Mouse (Mus musculus) inflammation-experienced regulatory T-cells, adult 6 months (primary cell): Measurements from ENCODE around the gene Nmnat2. TPM values are rescaled to one million over a fixed set of nuclear protein-coding genes. Genes with fewer than 3 reads are reported as not detected.

Experiments used
- ATAC-seq: one replicate; pipeline ENCODE4 v1.8.0; 2017
- polyA plus RNA-seq, 3 experiments: library from polyadenylated mRNA; unstranded; fragments of 100-300 nt; shearing (Covaris generic); gene quantifications; one replicate each; pipeline ENCODE4 v1.2.1; 2017

Nmnat2 gene
- polyA plus RNA-seq, 3 experiments from 2014 or later = 0.34 to 4.1 (median 1.1) TPM

- no peak for ATAC-seq
Measured at GRCm38 (mm10) chr1:153094226-153095076, 139.7 kb downstream of the Nmnat2 start.

- ATAC-seq = no peak
Measured at GRCm38 (mm10) chr1:153095328-153095727, 140.5 kb downstream of the Nmnat2 start.

- ATAC-seq = no peak
Measured at GRCm38 (mm10) chr1:153095826-153096727, 141.3 kb downstream of the Nmnat2 start.

- ATAC-seq = no peak
Measured at GRCm38 (mm10) chr1:153097017-153097675, 142.4 kb downstream of the Nmnat2 start.

GRCm38 (mm10) chr1:153098586-153098985 lies 143.8 kb downstream of the Nmnat2 start:
- ATAC-seq = no peak

- ATAC-seq = no peak
Measured at GRCm38 (mm10) chr1:153100912-153101311, 146.1 kb downstream of the Nmnat2 start.

GRCm38 (mm10) chr1:153101327-153101880 lies 146.6 kb downstream of the Nmnat2 start:
- peak; percentile 80 for ATAC-seq

GRCm38 (mm10) chr1:153102296-153103185 lies 147.7 kb downstream of the Nmnat2 start:
- no peak for ATAC-seq

- no peak for ATAC-seq
Measured at GRCm38 (mm10) chr1:153103186-153103554, 148.4 kb downstream of the Nmnat2 start.

- no peak for ATAC-seq
Measured at GRCm38 (mm10) chr1:153104804-153105203, 150.0 kb downstream of the Nmnat2 start.

GRCm38 (mm10) chr1:153107866-153108265 lies 153.1 kb downstream of the Nmnat2 start:
- no peak for ATAC-seq

GRCm38 (mm10) chr1:153109346-153109745 lies 154.6 kb downstream of the Nmnat2 start:
- ATAC-seq = no peak

- ATAC-seq = no peak
Measured at GRCm38 (mm10) chr1:153109836-153110235, 155.0 kb downstream of the Nmnat2 start.

- ATAC-seq = no peak
Measured at GRCm38 (mm10) chr1:153111596-153111995, 156.8 kb downstream of the Nmnat2 start.

GRCm38 (mm10) chr1:153115315-153115714 lies 160.5 kb downstream of the Nmnat2 start:
- ATAC-seq = no peak

- no peak for ATAC-seq
Measured at GRCm38 (mm10) chr1:153120544-153120943, 165.8 kb downstream of the Nmnat2 start.

- no peak for ATAC-seq
Measured at GRCm38 (mm10) chr1:153121320-153121719, 166.5 kb downstream of the Nmnat2 start.

- no peak for ATAC-seq
Measured at GRCm38 (mm10) chr1:153122764-153123163, 168.0 kb downstream of the Nmnat2 start.

GRCm38 (mm10) chr1:153124502-153124901 lies 169.7 kb downstream of the Nmnat2 start:
- no peak for ATAC-seq

- no peak for ATAC-seq
Measured at GRCm38 (mm10) chr1:153125287-153126275, 170.8 kb downstream of the Nmnat2 start.
